26 mouse cellular contexts compared by ENCODE assay signal in the genomic region with DNA sequence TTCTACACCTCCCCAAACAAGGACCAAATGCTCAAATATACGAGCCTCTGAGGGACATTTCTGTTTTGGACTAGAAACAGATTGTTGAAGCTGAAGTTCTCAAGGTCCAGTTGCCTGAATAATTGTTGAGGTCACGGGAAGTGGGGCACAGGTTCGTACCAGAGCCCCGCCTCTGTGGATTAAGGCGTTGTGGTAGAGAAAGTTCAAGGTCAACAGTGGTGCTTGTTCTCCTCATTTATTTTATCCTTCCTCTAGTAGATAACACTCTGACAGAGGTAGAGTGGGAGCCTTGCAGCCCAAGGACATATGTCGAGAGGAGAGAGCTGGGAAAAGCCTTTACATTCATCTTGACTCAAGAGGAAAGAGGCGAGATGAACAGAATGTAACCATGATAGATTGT.
"Had no signal": no experiment of that assay in that cellular context is flagged by ENCODE, and none has a peak within 500 bp of the region (broad histone marks: within the 10 kb centered on the region; RNA-seq: fewer than 3 reads in every experiment).

No protein-coding gene starts in this region.

- H3K27me3 ChIP-seq: heart, embryonic 12.5 days; hindbrain, embryonic 13.5 days; hindbrain, embryonic 15.5 days; kidney, embryonic 15.5 days; limb, embryonic 12.5 days; liver, embryonic 13.5 days; liver, embryonic 15.5 days had no signal

- ATAC-seq: hindbrain, postnatal 0 days; intestine, embryonic 16.5 days had no signal

- DNase-seq: gastrocnemius, adult 2 months; gastrocnemius, postnatal 10 days; gastrocnemius, postnatal 36 days; heart, adult 18-20 months; heart, postnatal 10 days; kidney, adult 11 months; kidney, adult 2 months; kidney, adult 9 months; kidney, postnatal 14 days; kidney, postnatal 36 days; layer of hippocampus, adult 9-11 months; layer of hippocampus, postnatal 36 days; liver; liver, embryonic 13.5 days had no signal

- H3K9ac ChIP-seq: heart, embryonic 12.5 days; hindbrain, embryonic 13.5 days; hindbrain, embryonic 15.5 days; kidney, embryonic 15.5 days; limb, embryonic 12.5 days; liver, embryonic 13.5 days; liver, embryonic 15.5 days had no signal

- H3K9me3 ChIP-seq: heart, embryonic 10.5 days; hindbrain, embryonic 15.5 days; kidney, embryonic 15.5 days; limb, embryonic 10.5 days; limb, embryonic 12.5 days; liver, embryonic 13.5 days; liver, embryonic 15.5 days had no signal

- H3K27ac ChIP-seq: gastrocnemius, adult 2 months; heart, embryonic 10.5 days; hindbrain, embryonic 13.5 days; hindbrain, embryonic 15.5 days; hindbrain, postnatal 0 days; kidney, embryonic 15.5 days; kidney, postnatal 0 days; limb, embryonic 12.5 days; liver, embryonic 13.5 days; liver, embryonic 15.5 days had no signal

- H3K4me2 ChIP-seq: heart, embryonic 12.5 days; hindbrain, embryonic 13.5 days; hindbrain, embryonic 15.5 days; kidney, embryonic 15.5 days; limb, embryonic 12.5 days; liver, embryonic 11.5 days; liver, embryonic 13.5 days; liver, embryonic 15.5 days had no signal

- H3K4me3 ChIP-seq: gastrocnemius, adult 2 months; heart, embryonic 10.5 days; heart, embryonic 12.5 days; hindbrain, embryonic 13.5 days; hindbrain, embryonic 15.5 days; kidney, embryonic 15.5 days; limb, embryonic 10.5 days; limb, embryonic 12.5 days; liver, embryonic 13.5 days; liver, embryonic 15.5 days had no signal

- H3K4me1 ChIP-seq: heart, embryonic 10.5 days; heart, embryonic 12.5 days; hindbrain, embryonic 13.5 days; hindbrain, embryonic 15.5 days; kidney, embryonic 15.5 days; liver, embryonic 13.5 days; liver, embryonic 15.5 days had no signal

- H3K36me3 ChIP-seq: heart, embryonic 10.5 days; heart, embryonic 12.5 days; hindbrain, embryonic 13.5 days; hindbrain, embryonic 15.5 days; kidney, embryonic 15.5 days; limb, embryonic 10.5 days; limb, embryonic 12.5 days; liver, embryonic 13.5 days; liver, embryonic 15.5 days had no signal
